Mouse (Mus musculus): ENCODE measurements around the gene 1810009A15Rik. TPM values are rescaled to one million over a fixed set of nuclear protein-coding genes. Genes with fewer than 3 reads are reported as not detected.

The 1810009A15Rik gene
- polyA plus RNA-seq, 1 experiment, result 11.5 TPM

GRCm38 (mm10) chr19:8919684-8920072, 31.0 kb downstream of the 1810009A15Rik start:
- peaks cover 7% of the 10 kb centered on the region for H3K4me1 ChIP-seq (ENCODE audit: control insufficient read depth, insufficient read depth, insufficient read length)
- H3K27ac ChIP-seq (ENCODE audit: insufficient read depth, low read length), result peak overlapping the region; percentile 76
- DNase-seq (ENCODE audit: low read depth in 1 of 2, low spot score in 2 of 2), result no peak
- WGBS, result 61% methylated on average over 6 of the region's 6 CpGs
- H3K4me3 ChIP-seq (ENCODE audit: extremely low read depth, insufficient read depth, insufficient read length), result no peak overlapping the region
- H3K27me3 ChIP-seq (ENCODE audit: control insufficient read depth, insufficient read depth, low read length), result no peaks in the 10 kb centered on the region
- TF ChIP-seq CTCF (IDR thresholded peaks at IDR 0.05; ENCODE audit: extremely low read depth, insufficient read depth, insufficient read length, insufficient replicate concordance), result no peak
- no peak for TF ChIP-seq POLR2A (IDR thresholded peaks at IDR 0.05; ENCODE audit: low read depth, low read length)
- H3K36me3 ChIP-seq (ENCODE audit: control insufficient read depth, insufficient read depth, low read length), result peaks cover 22% of the 10 kb centered on the region

GRCm38 (mm10) chr19:8920073-8920736, 31.6 kb downstream of the 1810009A15Rik start, which contains the start of gene B3gat3:
TSS of gene B3gat3 (plus strand) at chr19:8920374.
- peak within 1 kb of the TSS; percentile 76 for H3K27ac ChIP-seq (ENCODE audit: insufficient read depth, low read length)
- peak within 1 kb of the TSS; percentile 87 for H3K4me3 ChIP-seq (ENCODE audit: extremely low read depth, insufficient read depth, insufficient read length)
- peak; percentile 61 for TF ChIP-seq POLR2A (IDR thresholded peaks at IDR 0.05; ENCODE audit: low read depth, low read length)
- no peak for TF ChIP-seq CTCF (IDR thresholded peaks at IDR 0.05; ENCODE audit: extremely low read depth, insufficient read depth, insufficient read length, insufficient replicate concordance)
- H3K27me3 ChIP-seq (ENCODE audit: control insufficient read depth, insufficient read depth, low read length), result no peaks in the 10 kb centered on the region
- peaks cover 17% of the 10 kb centered on the region for H3K36me3 ChIP-seq (ENCODE audit: control insufficient read depth, insufficient read depth, low read length)
- WGBS, result 1% methylated on average over 50 of the region's 50 CpGs
- peaks cover 7% of the 10 kb centered on the region for H3K4me1 ChIP-seq (ENCODE audit: control insufficient read depth, insufficient read depth, insufficient read length)
- DNase-seq (ENCODE audit: low read depth in 1 of 2, low spot score in 2 of 2), result peak in 1 of 2 experiments; percentile 83

- DNase-seq (ENCODE audit: low read depth in 1 of 2, low spot score in 2 of 2), result no peak
- under 1% methylated on average over 6 of the region's 6 CpGs for WGBS
These were observed 32.2 kb downstream of the 1810009A15Rik start for GRCm38 (mm10) chr19:8920836-8921291.

GRCm38 (mm10) chr19:8921741-8922140, 33.1 kb downstream of the 1810009A15Rik start:
- Histone ChIP-seq H3K4me1 (ENCODE audit: control insufficient read depth, insufficient read depth, insufficient read length) (peaks cover 10% of the 10 kb centered on the region), H3K36me3 (ENCODE audit: control insufficient read depth, insufficient read depth, low read length) (peaks cover 10% of the 10 kb centered on the region), H3K27ac (ENCODE audit: insufficient read depth, low read length) (no peak overlapping the region), H3K4me3 (ENCODE audit: extremely low read depth, insufficient read depth, insufficient read length) (no peak overlapping the region), H3K27me3 (ENCODE audit: control insufficient read depth, insufficient read depth, low read length) (no peaks in the 10 kb centered on the region)
- TF ChIP-seq POLR2A (IDR thresholded peaks at IDR 0.05; ENCODE audit: low read depth, low read length) (no peak), CTCF (IDR thresholded peaks at IDR 0.05; ENCODE audit: extremely low read depth, insufficient read depth, insufficient read length, insufficient replicate concordance) (no peak)
- DNase-seq (ENCODE audit: low read depth in 1 of 2, low spot score in 2 of 2), result no peak
- WGBS, result 72% methylated on average over 9 of the region's 9 CpGs

More at GRCm38 (mm10) chr19:8920836-8921291, 32.2 kb downstream of the 1810009A15Rik start:
- H3K36me3 ChIP-seq (ENCODE audit: control insufficient read depth, insufficient read depth, low read length), result peaks cover 13% of the 10 kb centered on the region
- peak overlapping the region; percentile 76 for H3K27ac ChIP-seq (ENCODE audit: insufficient read depth, low read length)
- H3K4me1 ChIP-seq (ENCODE audit: control insufficient read depth, insufficient read depth, insufficient read length), result peaks cover 7% of the 10 kb centered on the region
- TF ChIP-seq CTCF (IDR thresholded peaks at IDR 0.05; ENCODE audit: extremely low read depth, insufficient read depth, insufficient read length, insufficient replicate concordance) (no peak), POLR2A (IDR thresholded peaks at IDR 0.05; ENCODE audit: low read depth, low read length) (no peak)
- H3K4me3 ChIP-seq (ENCODE audit: extremely low read depth, insufficient read depth, insufficient read length), result peak overlapping the region; percentile 87
- no peaks in the 10 kb centered on the region for H3K27me3 ChIP-seq (ENCODE audit: control insufficient read depth, insufficient read depth, low read length)

- peak overlapping the region; percentile 72 for H3K27ac ChIP-seq (ENCODE audit: insufficient read depth, low read length)
- TF ChIP-seq POLR2A (IDR thresholded peaks at IDR 0.05; ENCODE audit: low read depth, low read length) (no peak), CTCF (IDR thresholded peaks at IDR 0.05; ENCODE audit: extremely low read depth, insufficient read depth, insufficient read length, insufficient replicate concordance) (no peak)
- H3K4me1 ChIP-seq (ENCODE audit: control insufficient read depth, insufficient read depth, insufficient read length), result peaks cover 19% of the 10 kb centered on the region
- no peaks in the 10 kb centered on the region for H3K27me3 ChIP-seq (ENCODE audit: control insufficient read depth, insufficient read depth, low read length)
- peak in 1 of 2 experiments; percentile 50 for DNase-seq (ENCODE audit: low read depth in 1 of 2, low spot score in 2 of 2)
- WGBS, result 35% methylated on average over 2 of the region's 2 CpGs
- no peak overlapping the region for H3K4me3 ChIP-seq (ENCODE audit: extremely low read depth, insufficient read depth, insufficient read length)
- H3K36me3 ChIP-seq (ENCODE audit: control insufficient read depth, insufficient read depth, low read length), result peaks cover 18% of the 10 kb centered on the region
These were observed 38.1 kb downstream of the 1810009A15Rik start for GRCm38 (mm10) chr19:8926766-8927165.

GRCm38 (mm10) chr19:8927891-8928525, 39.4 kb downstream of the 1810009A15Rik start:
- Histone ChIP-seq H3K27ac (ENCODE audit: insufficient read depth, low read length) (peak overlapping the region; percentile 89), H3K4me3 (ENCODE audit: extremely low read depth, insufficient read depth, insufficient read length) (no peak overlapping the region), H3K36me3 (ENCODE audit: control insufficient read depth, insufficient read depth, low read length) (peaks cover 15% of the 10 kb centered on the region), H3K27me3 (ENCODE audit: control insufficient read depth, insufficient read depth, low read length) (no peaks in the 10 kb centered on the region), H3K4me1 (ENCODE audit: control insufficient read depth, insufficient read depth, insufficient read length) (peaks cover 17% of the 10 kb centered on the region)
- DNase-seq (ENCODE audit: low read depth in 1 of 2, low spot score in 2 of 2), result no peak
- TF ChIP-seq CTCF (IDR thresholded peaks at IDR 0.05; ENCODE audit: extremely low read depth, insufficient read depth, insufficient read length, insufficient replicate concordance) (no peak), POLR2A (IDR thresholded peaks at IDR 0.05; ENCODE audit: low read depth, low read length) (no peak)
- 91% methylated on average over 12 of the region's 12 CpGs for WGBS
